Mouse (Mus musculus): Measurements from ENCODE around the gene Kcnn4. TPM values are rescaled to one million over a fixed set of nuclear protein-coding genes. Genes with fewer than 3 reads are reported as not detected.

The Kcnn4 gene
- polyA plus RNA-seq, 1 experiment from 2014 or later = 4.1 TPM

GRCm38 (mm10) chr7:24361001-24361400, 9.1 kb upstream of the Kcnn4 start:
- Histone ChIP-seq H3K36me3 (ENCODE audit: control insufficient read depth, insufficient read depth, low read length) (no peaks in the 10 kb centered on the region), H3K4me3 (ENCODE audit: low read depth, low read length) (no peak overlapping the region), H3K27ac (ENCODE audit: low read depth, low read length) (no peak overlapping the region), H3K4me2 (ENCODE audit: low read depth, low read length, severe bottlenecking) (no peak overlapping the region), H3K27me3 (ENCODE audit: control insufficient read depth, insufficient read depth, low read length) (no peaks in the 10 kb centered on the region; the same call in 1 of the 2 replicates), H3K4me1 (replicated peaks; ENCODE audit: control insufficient read depth, insufficient read depth, low read length) (no peaks in the 10 kb centered on the region), H3K9me3 (ENCODE audit: control insufficient read depth, low read length) (no peaks in the 10 kb centered on the region), H3K9ac (ENCODE audit: low read length) (no peak overlapping the region)
- ATAC-seq (replicated peaks; ENCODE audit: low FRiP score) = no peak
- 62% methylated on average over 4 of the region's 4 CpGs for WGBS
- no peak for DNase-seq (ENCODE audit: low spot score)

- ATAC-seq (replicated peaks; ENCODE audit: low FRiP score) (no peak), DNase-seq (ENCODE audit: low spot score) (peak; percentile 77)
- Histone ChIP-seq H3K9ac (ENCODE audit: low read length) (no peak overlapping the region), H3K27ac (ENCODE audit: low read depth, low read length) (no peak overlapping the region), H3K4me2 (ENCODE audit: low read depth, low read length, severe bottlenecking) (no peak overlapping the region), H3K27me3 (ENCODE audit: control insufficient read depth, insufficient read depth, low read length) (no peaks in the 10 kb centered on the region; the same call in 1 of the 2 replicates), H3K4me3 (ENCODE audit: low read depth, low read length) (no peak overlapping the region), H3K4me1 (replicated peaks; ENCODE audit: control insufficient read depth, insufficient read depth, low read length) (no peaks in the 10 kb centered on the region), H3K9me3 (ENCODE audit: control insufficient read depth, low read length) (no peaks in the 10 kb centered on the region), H3K36me3 (ENCODE audit: control insufficient read depth, insufficient read depth, low read length) (no peaks in the 10 kb centered on the region)
- 25% methylated on average over 6 of the region's 7 CpGs for WGBS
These were observed 6.8 kb upstream of the Kcnn4 start for GRCm38 (mm10) chr7:24363228-24363627.

GRCm38 (mm10) chr7:24364827-24365226, 5.2 kb upstream of the Kcnn4 start:
- no peaks in the 10 kb centered on the region; the same call in 1 of the 2 replicates for H3K27me3 ChIP-seq (ENCODE audit: control insufficient read depth, insufficient read depth, low read length)
- DNase-seq (ENCODE audit: low spot score) (peak; percentile 92), ATAC-seq (replicated peaks; ENCODE audit: low FRiP score) (peak; percentile 69)
- H3K9me3 ChIP-seq (ENCODE audit: control insufficient read depth, low read length) = no peaks in the 10 kb centered on the region
- H3K36me3 ChIP-seq (ENCODE audit: control insufficient read depth, insufficient read depth, low read length) = no peaks in the 10 kb centered on the region
- 24% methylated on average over 10 of the region's 10 CpGs for WGBS
- H3K4me1 ChIP-seq (replicated peaks; ENCODE audit: control insufficient read depth, insufficient read depth, low read length) = no peaks in the 10 kb centered on the region
- H3K27ac ChIP-seq (ENCODE audit: low read depth, low read length) = no peak overlapping the region
- no peak overlapping the region for H3K4me2 ChIP-seq (ENCODE audit: low read depth, low read length, severe bottlenecking)
- no peak overlapping the region for H3K9ac ChIP-seq (ENCODE audit: low read length)
- no peak overlapping the region for H3K4me3 ChIP-seq (ENCODE audit: low read depth, low read length)

GRCm38 (mm10) chr7:24365258-24366014, 4.6 kb upstream of the Kcnn4 start:
- no peak for DNase-seq (ENCODE audit: low spot score)
- Histone ChIP-seq H3K27me3 (ENCODE audit: control insufficient read depth, insufficient read depth, low read length) (no peaks in the 10 kb centered on the region; the same call in 1 of the 2 replicates), H3K4me1 (replicated peaks; ENCODE audit: control insufficient read depth, insufficient read depth, low read length) (no peaks in the 10 kb centered on the region), H3K9ac (ENCODE audit: low read length) (no peak overlapping the region), H3K27ac (ENCODE audit: low read depth, low read length) (no peak overlapping the region), H3K36me3 (ENCODE audit: control insufficient read depth, insufficient read depth, low read length) (no peaks in the 10 kb centered on the region), H3K9me3 (ENCODE audit: control insufficient read depth, low read length) (no peaks in the 10 kb centered on the region), H3K4me2 (ENCODE audit: low read depth, low read length, severe bottlenecking) (no peak overlapping the region), H3K4me3 (ENCODE audit: low read depth, low read length) (no peak overlapping the region)
- 72% methylated on average over 5 of the region's 5 CpGs for WGBS
- peak; percentile 31; the same call in 1 of the 2 replicates for ATAC-seq (replicated peaks; ENCODE audit: low FRiP score)

GRCm38 (mm10) chr7:24366716-24367632, 3.1 kb upstream of the Kcnn4 start:
- Histone ChIP-seq H3K9ac (ENCODE audit: low read length) (no peak overlapping the region), H3K4me1 (replicated peaks; ENCODE audit: control insufficient read depth, insufficient read depth, low read length) (no peaks in the 10 kb centered on the region), H3K27me3 (ENCODE audit: control insufficient read depth, insufficient read depth, low read length) (no peaks in the 10 kb centered on the region; the same call in 1 of the 2 replicates), H3K36me3 (ENCODE audit: control insufficient read depth, insufficient read depth, low read length) (no peaks in the 10 kb centered on the region), H3K4me3 (ENCODE audit: low read depth, low read length) (no peak overlapping the region), H3K4me2 (ENCODE audit: low read depth, low read length, severe bottlenecking) (no peak overlapping the region), H3K27ac (ENCODE audit: low read depth, low read length) (no peak overlapping the region), H3K9me3 (ENCODE audit: control insufficient read depth, low read length) (no peaks in the 10 kb centered on the region)
- WGBS = 81% methylated on average over 15 of the region's 15 CpGs
- DNase-seq (ENCODE audit: low spot score) = no peak
- ATAC-seq (replicated peaks; ENCODE audit: low FRiP score) = no peak

GRCm38 (mm10) chr7:24368226-24368625, 1.8 kb upstream of the Kcnn4 start:
- Histone ChIP-seq H3K4me1 (replicated peaks; ENCODE audit: control insufficient read depth, insufficient read depth, low read length) (no peaks in the 10 kb centered on the region), H3K27ac (ENCODE audit: low read depth, low read length) (no peak overlapping the region), H3K4me3 (ENCODE audit: low read depth, low read length) (no peak overlapping the region), H3K27me3 (ENCODE audit: control insufficient read depth, insufficient read depth, low read length) (no peaks in the 10 kb centered on the region), H3K4me2 (ENCODE audit: low read depth, low read length, severe bottlenecking) (no peak overlapping the region), H3K9me3 (ENCODE audit: control insufficient read depth, low read length) (no peaks in the 10 kb centered on the region), H3K36me3 (ENCODE audit: control insufficient read depth, insufficient read depth, low read length) (no peaks in the 10 kb centered on the region), H3K9ac (ENCODE audit: low read length) (no peak overlapping the region)
- no peak for ATAC-seq (replicated peaks; ENCODE audit: low FRiP score)
- WGBS = 82% methylated on average over 4 of the region's 4 CpGs
- no peak for DNase-seq (ENCODE audit: low spot score)

GRCm38 (mm10) chr7:24368946-24369345, 1.1 kb upstream of the Kcnn4 start:
- H3K4me2 ChIP-seq (ENCODE audit: low read depth, low read length, severe bottlenecking) = no peak overlapping the region
- ATAC-seq (replicated peaks; ENCODE audit: low FRiP score) (no peak), DNase-seq (ENCODE audit: low spot score) (no peak)
- H3K27ac ChIP-seq (ENCODE audit: low read depth, low read length) = no peak overlapping the region
- WGBS = 92% methylated on average over 7 of the region's 7 CpGs
- H3K4me1 ChIP-seq (replicated peaks; ENCODE audit: control insufficient read depth, insufficient read depth, low read length) = no peaks in the 10 kb centered on the region
- H3K36me3 ChIP-seq (ENCODE audit: control insufficient read depth, insufficient read depth, low read length) = no peaks in the 10 kb centered on the region
- H3K27me3 ChIP-seq (ENCODE audit: control insufficient read depth, insufficient read depth, low read length) = no peaks in the 10 kb centered on the region
- H3K4me3 ChIP-seq (ENCODE audit: low read depth, low read length) = no peak overlapping the region
- no peaks in the 10 kb centered on the region for H3K9me3 ChIP-seq (ENCODE audit: control insufficient read depth, low read length)
- H3K9ac ChIP-seq (ENCODE audit: low read length) = no peak overlapping the region

- DNase-seq (ENCODE audit: low spot score) (no peak), ATAC-seq (replicated peaks; ENCODE audit: low FRiP score) (no peak; the same call in 1 of the 2 replicates)
- Histone ChIP-seq H3K27me3 (ENCODE audit: control insufficient read depth, insufficient read depth, low read length) (no peaks in the 10 kb centered on the region), H3K9ac (ENCODE audit: low read length) (no peak overlapping the region), H3K4me3 (ENCODE audit: low read depth, low read length) (no peak overlapping the region), H3K4me2 (ENCODE audit: low read depth, low read length, severe bottlenecking) (no peak overlapping the region), H3K4me1 (replicated peaks; ENCODE audit: control insufficient read depth, insufficient read depth, low read length) (no peaks in the 10 kb centered on the region), H3K27ac (ENCODE audit: low read depth, low read length) (no peak overlapping the region), H3K36me3 (ENCODE audit: control insufficient read depth, insufficient read depth, low read length) (no peaks in the 10 kb centered on the region), H3K9me3 (ENCODE audit: control insufficient read depth, low read length) (no peaks in the 10 kb centered on the region)
- WGBS = 76% methylated on average over 7 of the region's 7 CpGs
These were observed 1.1 kb downstream of the Kcnn4 start for GRCm38 (mm10) chr7:24371012-24371808.
